Mouse (Mus musculus): ENCODE results near the gene Plk1. TPM values are rescaled to one million over a fixed set of nuclear protein-coding genes. Genes with fewer than 3 reads are reported as not detected.

The Plk1 gene
- polyA plus RNA-seq (2014; fragmentation: Illumina TruSeq; extraction: RNeasy Lipid Tissue Mini Kit (QIAGEN cat#74804); ENCODE audit: low read depth, low replicate concordance) = not detected

DNA sequence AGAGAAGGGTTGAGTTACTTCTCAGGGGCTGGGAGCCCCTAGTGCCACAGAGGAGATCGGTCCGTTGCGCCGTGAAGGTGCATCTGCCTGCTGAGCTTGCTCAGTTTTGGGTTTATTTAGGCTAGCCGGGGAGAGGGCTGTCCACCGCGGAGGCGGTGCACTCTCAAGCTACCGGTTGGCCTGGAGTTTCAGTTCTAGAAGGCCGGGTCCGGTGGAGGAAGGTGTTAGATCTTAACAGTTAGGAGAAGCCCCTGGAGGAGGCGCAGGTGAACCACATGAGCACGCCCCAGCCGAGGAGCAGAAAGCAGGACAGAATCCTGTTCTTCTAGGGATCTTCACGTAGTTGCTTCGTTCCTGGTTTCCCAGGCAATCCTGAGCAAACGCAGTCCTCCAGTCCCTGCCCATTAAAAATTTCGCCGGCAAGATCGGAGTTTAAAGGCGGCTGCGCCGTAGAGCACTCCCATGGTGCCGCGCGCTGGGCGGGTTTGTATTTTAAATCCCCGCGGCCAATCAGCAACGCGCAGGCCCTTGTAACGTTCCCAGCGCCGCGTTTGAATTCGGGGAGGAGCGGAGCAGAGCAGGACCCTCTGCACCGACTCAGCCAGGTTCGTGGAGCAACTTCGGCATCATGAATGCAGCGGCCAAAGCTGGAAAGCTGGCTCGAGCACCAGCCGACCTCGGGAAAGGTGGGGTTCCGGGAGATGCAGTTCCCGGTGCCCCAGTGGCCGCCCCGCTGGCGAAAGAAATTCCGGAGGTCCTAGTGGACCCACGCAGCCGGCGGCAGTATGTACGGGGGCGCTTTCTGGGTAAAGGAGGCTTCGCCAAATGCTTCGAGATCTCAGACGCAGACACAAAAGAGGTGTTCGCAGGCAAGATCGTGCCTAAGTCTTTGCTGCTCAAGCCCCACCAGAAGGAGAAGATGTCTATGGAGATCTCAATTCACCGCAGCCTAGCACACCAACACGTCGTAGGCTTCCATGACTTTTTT is at the start of gene Plk1:
TSS of gene Plk1 (plus strand) at position 525 of the 988 bp plus-strand sequence.

DNA sequence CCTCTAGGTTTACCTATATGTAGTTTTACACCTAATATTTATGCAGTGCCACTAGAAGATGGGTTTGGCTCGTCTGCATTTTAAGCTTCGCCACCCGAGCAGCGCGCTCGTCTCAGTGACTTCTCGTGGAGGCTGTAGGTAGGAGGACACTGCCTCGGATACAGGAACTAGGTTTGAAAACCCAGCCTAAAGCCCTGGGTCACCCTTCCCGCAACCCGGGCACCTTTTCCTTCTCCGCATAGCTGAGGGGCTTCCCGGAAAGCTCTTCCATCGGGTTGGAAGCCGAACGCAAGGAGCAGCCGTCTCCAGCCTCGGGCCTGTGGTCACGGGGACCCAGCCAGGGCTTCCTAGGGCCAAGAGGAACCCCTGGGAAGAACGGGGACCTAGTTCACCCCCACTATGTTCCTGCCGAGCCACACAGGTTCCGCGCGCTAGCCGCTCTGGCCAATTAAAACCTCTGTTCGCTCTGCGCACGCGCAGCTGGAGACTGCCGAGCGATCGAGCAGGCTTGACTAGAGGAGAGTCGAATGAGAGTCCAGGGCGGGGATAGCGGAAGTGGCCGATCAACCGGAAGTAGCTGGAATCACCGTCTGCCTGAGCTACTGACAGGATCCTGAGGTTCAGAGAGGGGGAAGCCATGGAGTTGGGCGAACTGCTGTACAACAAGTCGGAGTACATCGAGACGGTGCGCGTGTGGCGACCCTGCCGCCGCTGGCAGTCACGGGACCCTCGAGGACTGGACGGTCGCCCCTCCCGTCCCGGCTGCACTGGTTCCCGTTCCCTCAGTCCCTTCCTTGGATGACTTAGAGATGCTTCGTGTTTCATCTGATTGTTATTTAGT is 26.5 kb upstream of the Plk1 start, which contains the start of the genes Palb2 and Dctn5:
TSS of gene Palb2 (minus strand) at position 489 of the 841 bp plus-strand sequence.
TSS of gene Dctn5 (plus strand) at position 545 of the 841 bp plus-strand sequence.

DNA sequence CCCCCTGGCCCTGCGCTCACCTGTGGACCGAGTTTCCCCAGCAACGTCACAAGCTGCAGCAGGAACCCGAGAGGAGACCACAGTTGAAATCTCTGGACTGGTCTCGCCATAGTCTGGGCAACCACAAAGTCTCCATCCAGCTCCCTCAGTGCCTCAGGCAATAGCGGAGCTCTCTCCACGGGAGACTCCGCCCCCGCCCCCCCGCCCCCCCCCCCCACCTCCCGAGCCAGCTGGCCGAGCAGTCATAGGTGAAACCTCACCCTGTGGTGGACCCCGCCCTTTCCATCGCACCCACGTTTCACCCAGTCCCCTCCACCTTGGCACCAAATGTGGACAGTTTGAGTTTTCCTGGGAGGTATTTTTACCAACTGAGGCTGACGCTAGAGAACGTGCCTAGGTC is 26.8 kb downstream of the Plk1 start, which contains the start of gene Ern2:
TSS of gene Ern2 (minus strand) at position 165 of the 400 bp plus-strand sequence.

DNA sequence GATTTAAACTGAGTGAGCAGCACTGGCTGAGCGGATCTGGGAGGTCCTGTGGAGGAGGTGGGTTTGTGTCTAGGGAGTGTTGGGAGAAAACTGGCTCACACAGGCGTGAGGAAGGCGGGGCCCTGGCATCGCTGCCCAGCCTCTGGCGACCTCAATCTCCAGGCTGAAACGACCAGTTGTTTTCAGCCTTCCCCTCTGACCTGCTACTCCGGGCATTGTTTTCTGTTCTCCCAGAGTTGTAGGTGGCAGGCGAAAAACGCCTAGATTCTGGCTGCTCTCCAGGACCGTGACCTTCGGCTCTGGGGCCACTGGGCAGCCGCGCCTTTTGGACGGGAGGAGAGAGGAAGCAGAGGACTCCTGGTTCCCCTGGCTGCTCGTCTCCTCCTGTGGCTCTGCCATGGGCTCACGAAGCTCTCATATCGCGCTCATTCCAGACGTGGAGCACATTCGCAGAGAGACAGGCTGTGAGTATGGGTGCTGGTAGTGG is 60.1 kb downstream of the Plk1 start, which contains the start of gene Chp2:
TSS of gene Chp2 (plus strand) at position 182 of the 487 bp plus-strand sequence.

Other genes with a start within 250 kb of the Plk1 start
- gene Cog7, start 177.7 kb upstream of the Plk1 start, polyA plus RNA-seq (2014; fragmentation: Illumina TruSeq; extraction: RNeasy Lipid Tissue Mini Kit (QIAGEN cat#74804); ENCODE audit: low read depth, low replicate concordance) = 6.8 TPM
- gene Gga2, start 138.2 kb upstream of the Plk1 start, polyA plus RNA-seq (2014; fragmentation: Illumina TruSeq; extraction: RNeasy Lipid Tissue Mini Kit (QIAGEN cat#74804); ENCODE audit: low read depth, low replicate concordance) = 4.0 TPM
- gene Ubfd1, start 92.3 kb upstream of the Plk1 start, polyA plus RNA-seq (2014; fragmentation: Illumina TruSeq; extraction: RNeasy Lipid Tissue Mini Kit (QIAGEN cat#74804); ENCODE audit: low read depth, low replicate concordance) = 17.0 TPM
- 1.5 TPM for gene Ears2, start 92.2 kb upstream of the Plk1 start, polyA plus RNA-seq (2014; fragmentation: Illumina TruSeq; extraction: RNeasy Lipid Tissue Mini Kit (QIAGEN cat#74804); ENCODE audit: low read depth, low replicate concordance)
- 473 TPM for gene Ndufab1, start 57.6 kb upstream of the Plk1 start, polyA plus RNA-seq (2014; fragmentation: Illumina TruSeq; extraction: RNeasy Lipid Tissue Mini Kit (QIAGEN cat#74804); ENCODE audit: low read depth, low replicate concordance)
- 1.6 TPM for gene Palb2, start 26.5 kb upstream of the Plk1 start, polyA plus RNA-seq (2014; fragmentation: Illumina TruSeq; extraction: RNeasy Lipid Tissue Mini Kit (QIAGEN cat#74804); ENCODE audit: low read depth, low replicate concordance)
- 37.2 TPM for gene Dctn5, start 26.4 kb upstream of the Plk1 start, polyA plus RNA-seq (2014; fragmentation: Illumina TruSeq; extraction: RNeasy Lipid Tissue Mini Kit (QIAGEN cat#74804); ENCODE audit: low read depth, low replicate concordance)
- not detected for gene Ern2, start 26.8 kb downstream of the Plk1 start, polyA plus RNA-seq (2014; fragmentation: Illumina TruSeq; extraction: RNeasy Lipid Tissue Mini Kit (QIAGEN cat#74804); ENCODE audit: low read depth, low replicate concordance)
- gene Chp2, start 60.1 kb downstream of the Plk1 start, polyA plus RNA-seq (2014; fragmentation: Illumina TruSeq; extraction: RNeasy Lipid Tissue Mini Kit (QIAGEN cat#74804); ENCODE audit: low read depth, low replicate concordance) = 3.3 TPM
- 3.8 TPM for gene Prkcb, start 129.3 kb downstream of the Plk1 start, polyA plus RNA-seq (2014; fragmentation: Illumina TruSeq; extraction: RNeasy Lipid Tissue Mini Kit (QIAGEN cat#74804); ENCODE audit: low read depth, low replicate concordance)